Mouse (Mus musculus) heart, adult 2 months (tissue): ENCODE measurements around the gene 4921517D22Rik. TPM values are rescaled to one million over a fixed set of nuclear protein-coding genes. Genes with fewer than 3 reads are reported as not detected.
"Not testable (repeated sequence)": the region's sequence is repeated elsewhere in the genome, so short reads cannot be mapped to it uniquely, and the experiment has no call there.

Experiments used
- DNase-seq, 2 experiments: peaks; one replicate each; pipeline ENCODE4 v3.0.0; 2021
- H3K27ac ChIP-seq: fragments of 200-600 bp; 2 replicates; pipeline ENCODE4 v1.8.1; 2022
- H3K27me3 ChIP-seq: fragments of 200-500 bp; 2 replicates; pipeline ENCODE4 v1.6.1; 2012; ENCODE audit warnings: mild to moderate bottlenecking, low read length, inconsistent platforms, mixed read lengths; ENCODE audit not compliant: control insufficient read depth, insufficient read depth
- H3K36me3 ChIP-seq: fragments of 200-500 bp; 2 replicates; pipeline ENCODE4 v1.6.1; 2012; ENCODE audit warnings: low read length, inconsistent platforms; ENCODE audit not compliant: control insufficient read depth, insufficient read depth
- H3K4me1 ChIP-seq: fragments of 200-500 bp; 2 replicates; pipeline ENCODE4 v1.6.1; 2011; ENCODE audit warnings: low read length; ENCODE audit not compliant: control insufficient read depth, insufficient read depth
- H3K4me3 ChIP-seq: fragments of 200-600 bp; 2 replicates; pipeline ENCODE4 v1.8.1; 2022
- H3K79me2 ChIP-seq: fragments of 200-500 bp; replicated peaks from 2 replicates; pipeline ENCODE4 v1.6.1; 2012; ENCODE audit warnings: mild to moderate bottlenecking, inconsistent platforms, low read length, moderate library complexity, mixed read lengths; ENCODE audit not compliant: control insufficient read depth, insufficient read depth
- H3K9ac ChIP-seq: fragments of 200-500 bp; 2 replicates; pipeline ENCODE4 v1.6.1; 2012; ENCODE audit warnings: low read depth, mild to moderate bottlenecking, control low read depth, inconsistent platforms, low read length, mixed read lengths
- CTCF ChIP-seq: fragments of 200-600 bp; IDR thresholded peaks from 2 replicates; pipeline ENCODE4 v1.8.1; 2022; ENCODE audit warnings: antibody characterized with exemption, mild to moderate bottlenecking, moderate library complexity
- EP300 ChIP-seq: fragments of 200-500 bp; IDR thresholded peaks from 2 replicates; pipeline ENCODE4 v1.6.1; 2011; ENCODE audit warnings: low read depth, low read length, control low read depth; ENCODE audit not compliant: insufficient read depth
- POLR2A ChIP-seq: fragments of 200-500 bp; IDR thresholded peaks from 2 replicates; pipeline ENCODE4 v1.6.1; 2011; ENCODE audit warnings: mild to moderate bottlenecking, low read depth, low read length, control low read depth; ENCODE audit not compliant: insufficient read depth
- WGBS: fragments of 180-500 bp; shearing (Covaris S2); methylation state at CpG from one replicate; pipeline ENCODE4 v1.1.7; 2018; 5-methylcytosine and 5-hydroxymethylcytosine counted together
- intact Hi-C: fragments of 180-260 bp; cut with DNase I; formaldehyde crosslinking; loops from one replicate; pipeline ENCODE4 v1.15.1; 2025
- polyA plus RNA-seq: library from polyadenylated mRNA; depleted of rRNA; stranded (reverse); fragments of >200 nt; gene quantifications from 2 replicates; pipeline ENCODE4 v1.2.3, GENCODE M21; 2012
- total RNA-seq, 2 experiments: library from RNA; stranded (reverse); gene quantifications; 2 replicates each; pipeline ENCODE4 v1.2.3; 2021

4921517D22Rik gene
- total and polyA plus RNA-seq, 3 experiments, result not detected

DNA sequence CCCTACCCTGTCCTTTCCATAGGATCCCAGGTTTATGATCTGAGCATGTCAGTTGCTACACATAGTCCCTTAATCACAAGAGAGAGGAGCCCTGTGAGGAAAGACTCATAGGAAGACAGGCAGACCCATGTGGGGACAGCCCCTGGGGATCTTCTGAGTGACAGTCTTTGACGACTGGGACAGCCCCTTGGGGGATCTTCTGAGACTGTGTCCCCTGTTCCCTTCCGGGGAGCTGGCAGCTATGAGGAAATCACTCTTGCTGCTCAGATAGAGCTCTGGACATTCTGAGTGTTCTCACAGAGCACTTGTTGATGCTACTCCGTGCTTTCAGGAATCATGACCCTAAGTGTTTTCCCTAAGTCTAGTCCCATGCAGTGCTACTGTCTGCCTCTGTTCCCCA is 19.8 kb upstream of the 4921517D22Rik start:
- H3K79me2 ChIP-seq, result no peaks in the 10 kb centered on the region
- no peak overlapping the region for H3K27ac ChIP-seq
- no peak overlapping the region for H3K9ac ChIP-seq
- H3K36me3 ChIP-seq, result no peaks in the 10 kb centered on the region
- DNase-seq, result no peak
- H3K4me3 ChIP-seq, result no peak overlapping the region
- no peaks in the 10 kb centered on the region for H3K27me3 ChIP-seq
- TF ChIP-seq POLR2A (no peak), CTCF (no peak), EP300 (no peak)
- H3K4me1 ChIP-seq, result no peaks in the 10 kb centered on the region
- intact Hi-C loops, result no loop called here
- 51% methylated on average over 3 of the region's 3 CpGs for WGBS

DNA sequence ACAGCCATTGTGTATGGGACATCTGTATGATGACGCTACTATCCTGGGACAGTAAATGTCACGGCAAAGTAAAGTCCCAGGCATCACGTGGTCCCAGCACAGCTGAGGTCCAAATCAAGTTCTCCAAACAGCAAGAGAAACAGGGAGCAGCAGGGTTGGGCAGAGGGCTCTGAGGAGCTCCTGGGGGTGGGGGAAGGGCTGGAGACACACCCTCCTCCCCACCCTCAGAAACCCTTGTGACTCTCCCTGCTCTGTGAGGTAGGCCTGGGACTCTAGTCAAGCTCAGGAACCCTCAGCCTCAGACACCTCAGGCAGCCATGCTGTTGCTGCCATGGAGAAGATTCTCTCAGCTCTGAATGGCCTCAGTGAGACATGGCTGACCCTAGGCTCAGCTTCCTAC is 18.1 kb upstream of the 4921517D22Rik start, which contains the start of gene Spata31d1b:
TSS of gene Spata31d1b (plus strand) at position 301 of the 400 bp plus-strand sequence.
- H3K27ac ChIP-seq, H3K4me3 ChIP-seq, H3K36me3 ChIP-seq, H3K27me3 ChIP-seq, DNase-seq, H3K9ac ChIP-seq, H3K4me1 ChIP-seq, intact Hi-C loops, H3K79me2 ChIP-seq: not testable (repeated sequence)
- WGBS, result 65% methylated on average over 3 of the region's 3 CpGs

DNA sequence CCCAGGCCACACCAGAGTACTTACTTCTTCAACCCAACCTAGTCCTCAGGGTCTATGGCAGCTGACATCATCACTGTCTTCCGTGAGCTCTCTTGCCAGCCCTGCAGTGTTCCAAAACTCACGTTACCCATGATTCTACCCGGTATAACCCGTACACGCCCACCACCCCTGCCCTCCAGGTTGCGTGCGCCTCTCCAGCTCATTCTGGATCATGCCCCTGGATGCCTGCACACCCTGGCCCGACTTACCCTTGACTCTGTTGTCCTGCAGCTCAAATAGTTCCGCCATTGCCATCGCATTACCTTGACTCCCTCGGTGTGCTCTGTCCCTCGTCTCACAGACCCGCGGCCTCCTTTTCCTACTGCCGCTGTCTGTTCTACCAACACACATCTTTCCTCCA is 16.3 kb upstream of the 4921517D22Rik start, which contains the start of gene Spata31d1a:
TSS of gene Spata31d1a (minus strand) at position 101 of the 400 bp plus-strand sequence.
- intact Hi-C loops, result no loop called here
- H3K27ac ChIP-seq, result no peak within 1 kb of the TSS
- H3K79me2 ChIP-seq, result no peaks in the 10 kb centered on the region
- TF ChIP-seq CTCF, result no peak
- TF ChIP-seq EP300, result no peak
- no peak for TF ChIP-seq POLR2A
- H3K9ac ChIP-seq, result no peak within 1 kb of the TSS
- no peak for DNase-seq
- H3K4me3 ChIP-seq, result no peak within 1 kb of the TSS
- 87% methylated on average over 15 of the region's 15 CpGs for WGBS
- no peaks in the 10 kb centered on the region for H3K36me3 ChIP-seq
- H3K27me3 ChIP-seq, result no peaks in the 10 kb centered on the region
- H3K4me1 ChIP-seq, result no peaks in the 10 kb centered on the region

DNA sequence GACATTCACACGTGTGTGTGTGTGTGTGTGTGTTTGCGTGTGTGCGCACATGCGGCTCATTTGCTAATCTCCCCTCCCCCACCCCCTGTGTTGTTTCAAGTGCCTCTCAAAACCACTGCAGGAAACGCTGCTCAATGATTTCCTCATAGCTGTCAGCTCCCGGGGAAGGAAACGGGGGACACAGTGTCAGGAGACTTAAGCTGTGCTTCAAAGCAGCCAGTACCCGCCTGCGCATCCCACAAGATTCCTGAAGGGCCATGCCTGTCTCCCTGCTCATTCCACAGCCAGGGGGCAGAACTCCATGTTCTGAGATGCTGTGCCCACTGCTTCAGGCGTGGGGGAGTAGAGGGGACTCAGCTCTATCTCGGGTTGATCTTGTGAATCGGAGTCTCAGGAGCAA is 10.7 kb upstream of the 4921517D22Rik start:
- Histone ChIP-seq H3K36me3 (no peaks in the 10 kb centered on the region), H3K4me3 (no peak overlapping the region), H3K27ac (no peak overlapping the region), H3K4me1 (peaks cover 1% of the 10 kb centered on the region; the same call in 1 of the 2 replicates), H3K9ac (0 out of 2 replicates have a peak overlapping the region, but pooled peaks have one; percentile 3), H3K79me2 (no peaks in the 10 kb centered on the region), H3K27me3 (no peaks in the 10 kb centered on the region)
- TF ChIP-seq EP300 (0 out of 2 replicates have a peak, but pooled peaks have one; percentile 10), CTCF (peak; percentile 57), POLR2A (no peak)
- peak in 1 of 2 experiments; percentile 13 for DNase-seq
- intact Hi-C loops, result no loop called here
- WGBS, result 19% methylated on average over 12 of the region's 12 CpGs

DNA sequence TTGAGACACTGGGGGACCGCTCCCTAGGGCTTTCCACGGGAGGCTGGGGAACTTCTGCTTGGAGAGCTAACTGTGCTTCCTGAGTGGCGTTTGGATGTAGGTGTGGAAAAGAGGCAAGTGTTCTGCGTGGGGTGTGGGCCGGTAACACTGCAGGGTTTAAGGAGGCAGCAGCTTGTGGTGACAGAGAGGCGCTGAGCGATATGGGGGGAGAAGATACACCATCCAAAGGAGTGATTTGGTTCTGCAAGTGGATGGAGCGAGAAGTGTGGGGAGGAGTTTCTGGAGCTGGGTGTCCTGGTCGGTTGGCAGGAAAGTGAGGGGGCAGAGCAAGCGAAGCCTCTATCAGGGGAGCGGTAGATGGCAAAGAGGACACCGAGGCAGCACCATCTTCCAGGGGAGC is 9.6 kb upstream of the 4921517D22Rik start:
- H3K79me2 ChIP-seq, result no peaks in the 10 kb centered on the region
- H3K36me3 ChIP-seq, result no peaks in the 10 kb centered on the region
- no peak overlapping the region for H3K27ac ChIP-seq
- no peak overlapping the region for H3K9ac ChIP-seq
- WGBS, result 60% methylated on average over 12 of the region's 12 CpGs
- TF ChIP-seq CTCF (no peak), EP300 (no peak), POLR2A (no peak)
- intact Hi-C loops, result no loop called here
- H3K27me3 ChIP-seq, result no peaks in the 10 kb centered on the region
- H3K4me3 ChIP-seq, result no peak overlapping the region
- peaks cover 1% of the 10 kb centered on the region; the same call in 1 of the 2 replicates for H3K4me1 ChIP-seq
- DNase-seq, result no peak

DNA sequence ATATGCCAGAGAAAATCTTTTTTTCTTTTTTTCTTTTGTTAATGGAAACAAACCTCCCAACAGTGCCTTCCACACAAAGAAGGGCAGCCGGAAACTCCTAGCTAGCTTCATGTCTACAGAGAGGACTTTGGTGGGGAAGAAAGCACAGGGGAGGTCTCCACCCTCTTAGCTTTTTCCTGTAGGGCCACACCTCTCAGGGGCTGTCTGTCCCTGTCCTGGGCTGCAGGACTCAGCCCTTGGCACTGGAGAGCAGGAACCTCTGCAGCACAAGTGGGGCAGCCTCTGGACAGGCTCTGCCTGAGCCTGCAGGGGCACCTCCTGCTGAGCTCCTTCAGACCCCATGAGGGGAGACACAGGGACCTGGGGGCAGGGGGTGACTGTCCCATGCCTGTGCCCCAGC is 6.2 kb upstream of the 4921517D22Rik start:
- H3K36me3 ChIP-seq, intact Hi-C loops, H3K9ac ChIP-seq, H3K27ac ChIP-seq, DNase-seq, H3K4me3 ChIP-seq, H3K4me1 ChIP-seq, H3K79me2 ChIP-seq, H3K27me3 ChIP-seq: not testable (repeated sequence)
- 41% methylated on average over 1 of the region's 1 CpGs for WGBS
